Mouse (Mus musculus) CH12.LX (cell line): ENCODE data around the gene Tmem117. TPM values are rescaled to one million over a fixed set of nuclear protein-coding genes. Genes with fewer than 3 reads are reported as not detected.

Experiments used
- DNase-seq: peaks from one replicate; pipeline ENCODE4 v3.0.0-alpha.2; 2013; ENCODE audit errors: extremely low read depth
- H3K27ac ChIP-seq: 2 replicates; pipeline ENCODE4 v1.5.1; 2012; ENCODE audit warnings: low read depth, mild to moderate bottlenecking, control low read depth, moderate library complexity; ENCODE audit not compliant: insufficient read depth
- H3K27me3 ChIP-seq: replicated peaks from 2 replicates; pipeline ENCODE3; 2012; ENCODE audit warnings: inconsistent platforms
- H3K36me3 ChIP-seq, 2 experiments: replicated peaks in 1 of 2; 2 replicates each; pipeline versions ENCODE3 to v1.6.1; 2012; ENCODE audit warnings: inconsistent platforms in 1 of 2, low read length in 1 of 2, mild to moderate bottlenecking in 1 of 2, mixed read lengths in 1 of 2, moderate library complexity in 1 of 2; ENCODE audit not compliant: control insufficient read depth in 1 of 2, insufficient read depth in 1 of 2
- H3K4me1 ChIP-seq, 2 experiments: 2 replicates each; pipeline ENCODE4 v1.6.1; 2012; ENCODE audit warnings: inconsistent platforms in 1 of 2, moderate library complexity in 1 of 2; ENCODE audit not compliant: insufficient read depth in 2 of 2, control insufficient read depth in 1 of 2
- H3K4me2 ChIP-seq: 2 replicates; pipeline ENCODE4 v1.6.1; 2012; ENCODE audit warnings: low read depth, mild to moderate bottlenecking, control low read depth; ENCODE audit not compliant: poor library complexity, insufficient read depth, severe bottlenecking
- H3K4me3 ChIP-seq, 3 experiments: fragments of 150-350 bp in 1 of 3; sonication (generic) in 1 of 3; replicated peaks in 1 of 3; 2 replicates each; pipeline versions ENCODE3 to v1.5.1; 2011 to 2012; ENCODE audit warnings: low read depth in 2 of 3, low read length in 2 of 3, mild to moderate bottlenecking in 2 of 3, moderate library complexity in 2 of 3, control low read depth in 1 of 3, improper control_type of control experiment in 1 of 3, inconsistent platforms in 1 of 3, mixed read lengths in 1 of 3; ENCODE audit not compliant: poor library complexity in 1 of 3
- H3K79me2 ChIP-seq: replicated peaks from 2 replicates; pipeline ENCODE4 v1.6.1; 2012; ENCODE audit warnings: mild to moderate bottlenecking, moderate library complexity; ENCODE audit not compliant: control insufficient read depth, poor library complexity, insufficient read depth, severe bottlenecking; ENCODE audit errors: extremely low read depth
- H3K9ac ChIP-seq: 2 replicates; pipeline ENCODE4 v1.6.1; 2012; ENCODE audit warnings: low read depth, mild to moderate bottlenecking, control low read depth, moderate library complexity; ENCODE audit not compliant: insufficient read depth
- H3K9me3 ChIP-seq: replicated peaks from 2 replicates; pipeline ENCODE3; 2012; ENCODE audit warnings: low read length, inconsistent platforms, mixed read lengths
- BHLHE40 ChIP-seq: IDR thresholded peaks from 2 replicates; pipeline ENCODE4 v1.6.1; 2011; ENCODE audit warnings: mild to moderate bottlenecking, low read depth, low read length, improper control_type of control experiment
- CHD1 ChIP-seq: IDR thresholded peaks from 2 replicates; pipeline ENCODE4 v1.6.1; 2012; ENCODE audit warnings: low read depth, low read length, improper control_type of control experiment, inconsistent platforms
- CTCF ChIP-seq, 2 experiments: IDR thresholded peaks in 1 of 2; conservative IDR thresholded peaks in 1 of 2; 2 replicates each; pipeline ENCODE4 v1.5.1; 2011 to 2012; ENCODE audit warnings: low read depth in 2 of 2, low read length in 2 of 2, improper control_type of control experiment in 1 of 2, inconsistent platforms in 1 of 2, mild to moderate bottlenecking in 1 of 2, moderate library complexity in 1 of 2
- ELF1 ChIP-seq: IDR thresholded peaks from 2 replicates; pipeline ENCODE4 v1.6.1; 2014; ENCODE audit warnings: low read depth, mild to moderate bottlenecking, inconsistent platforms, low read length, improper control_type of control experiment
- EP300 ChIP-seq: IDR thresholded peaks from 2 replicates; pipeline ENCODE4 v1.6.1; 2011; ENCODE audit warnings: low read length, improper control_type of control experiment
- ETS1 ChIP-seq: conservative IDR thresholded peaks from 2 replicates; pipeline ENCODE4 v1.6.1; 2012; ENCODE audit warnings: low read depth, mild to moderate bottlenecking, inconsistent platforms, low read length, improper control_type of control experiment, moderate library complexity
- IRF4 ChIP-seq: IDR thresholded peaks from 2 replicates; pipeline ENCODE4 v1.6.1; 2014; ENCODE audit warnings: low read depth, mild to moderate bottlenecking, inconsistent platforms, low read length, improper control_type of control experiment
- MAFK ChIP-seq: IDR thresholded peaks from 2 replicates; pipeline ENCODE4 v1.6.1; 2011; ENCODE audit warnings: low read length, improper control_type of control experiment; ENCODE audit not compliant: insufficient replicate concordance
- MAX ChIP-seq: IDR thresholded peaks from 2 replicates; pipeline ENCODE4 v1.6.1; 2011; ENCODE audit warnings: low read length, improper control_type of control experiment
- MEF2A ChIP-seq: IDR thresholded peaks from 2 replicates; pipeline ENCODE4 v1.6.1; 2014; ENCODE audit warnings: low read depth, mild to moderate bottlenecking, inconsistent platforms, low read length, improper control_type of control experiment, borderline replicate concordance
- MXI1 ChIP-seq: IDR thresholded peaks from 2 replicates; pipeline ENCODE4 v1.6.1; 2011; ENCODE audit warnings: mild to moderate bottlenecking, low read depth, low read length, improper control_type of control experiment
- MYC ChIP-seq: IDR thresholded peaks from 2 replicates; pipeline ENCODE4 v1.6.1; 2011; ENCODE audit warnings: low read depth, mild to moderate bottlenecking, improper control_type of control experiment, low read length
- NRF1 ChIP-seq: IDR thresholded peaks from 2 replicates; pipeline ENCODE4 v1.6.1; 2014; ENCODE audit warnings: low read depth, mild to moderate bottlenecking, inconsistent platforms, low read length, improper control_type of control experiment, moderate library complexity
- RCOR1 ChIP-seq: conservative IDR thresholded peaks from 2 replicates; pipeline ENCODE4 v1.6.1; 2012; ENCODE audit warnings: low read depth, mild to moderate bottlenecking, inconsistent platforms, low read length, improper control_type of control experiment
- SIN3A ChIP-seq: IDR thresholded peaks from 2 replicates; pipeline ENCODE4 v1.6.1; 2012; ENCODE audit warnings: low read length, improper control_type of control experiment, inconsistent platforms
- SMC3 ChIP-seq: IDR thresholded peaks from 2 replicates; pipeline ENCODE4 v1.6.1; 2011; ENCODE audit warnings: low read depth, low read length, improper control_type of control experiment
- TCF12 ChIP-seq: IDR thresholded peaks from 2 replicates; pipeline ENCODE4 v1.6.1; 2014; ENCODE audit warnings: low read depth, mild to moderate bottlenecking, inconsistent platforms, low read length, improper control_type of control experiment
- USF1 ChIP-seq: IDR thresholded peaks from 2 replicates; pipeline ENCODE4 v1.6.1; 2014; ENCODE audit warnings: low read depth, mild to moderate bottlenecking, inconsistent platforms, low read length, improper control_type of control experiment
- ZKSCAN1 ChIP-seq: IDR thresholded peaks from 2 replicates; pipeline ENCODE4 v1.6.1; 2012; ENCODE audit warnings: low read depth, inconsistent platforms, low read length, improper control_type of control experiment, borderline replicate concordance
- ZNF384 ChIP-seq: IDR thresholded peaks from 2 replicates; pipeline ENCODE4 v1.6.1; 2012; ENCODE audit warnings: low read depth, low read length, improper control_type of control experiment, inconsistent platforms
- dilution Hi-C: fragments of 300-500 bp; cut with MboI; formaldehyde crosslinking; loops from 2 replicates; pipeline ENCODE4 v1.14.3; 2020; ENCODE audit warnings: low sequenced_read_pairs; ENCODE audit not compliant: extremely low pct_unique_long_range_greater_than_20kb, extremely low pct_ligation_motif_present
- in situ Hi-C: fragments of 300-500 bp; cut with MboI; formaldehyde crosslinking; loops from 3 replicates; pipeline ENCODE4 v1.14.3; 2019; ENCODE audit warnings: low sequenced_read_pairs, low pct_ligation_motif_present, low pct_unique_long_range_greater_than_20kb, mixed read lengths
- polyA plus RNA-seq: library from polyadenylated mRNA; unstranded; fragments of >175 nt; gene quantifications from 2 replicates; pipeline ENCODE4 v1.2.1, GENCODE M21; 2012; ENCODE audit warnings: low read depth; ENCODE audit not compliant: insufficient read length
- total RNA-seq, 2 experiments: library from RNA; depleted of rRNA; stranded (reverse); fragments of 300-350 nt in 1 of 2; fragments of >200 nt in 1 of 2; gene quantifications; 2 replicates each; pipeline ENCODE4 v1.2.3; 2012 to 2014

Gene Tmem117
- total and polyA plus RNA-seq, 3 experiments = not detected

DNA sequence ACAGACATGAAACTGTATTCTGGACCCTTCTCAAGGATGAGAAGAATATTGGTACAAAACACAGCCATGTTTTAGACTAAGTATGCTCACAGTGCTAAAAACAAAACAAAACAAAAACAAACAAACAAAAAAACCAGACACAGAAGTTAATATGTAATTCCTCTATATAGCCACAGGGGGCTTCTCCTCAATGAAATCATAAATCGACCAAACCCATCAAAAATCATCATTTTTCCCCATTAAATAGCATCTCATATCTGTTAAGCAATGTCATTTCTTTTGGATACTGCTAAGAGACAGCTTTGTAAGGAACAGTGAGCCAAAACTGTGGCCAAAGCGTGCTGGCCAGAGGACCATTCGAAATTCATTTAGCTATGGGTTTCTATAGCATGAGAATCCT lies 206.6 kb downstream of the Tmem117 start:
- Histone ChIP-seq H3K4me3 (no peak overlapping the region), H3K9ac (no peak overlapping the region), H3K4me1 (no peaks in the 10 kb centered on the region), H3K27me3 (no peaks in the 10 kb centered on the region)
- in situ Hi-C loops = no loop called here
- dilution Hi-C loops = no loop called here
- DNase-seq = no peak
- no peak for TF ChIP-seq BHLHE40
- TF ChIP-seq ETS1 = no peak
- no peak for TF ChIP-seq EP300
- TF ChIP-seq MEF2A = no peak
- TF ChIP-seq TCF12 = no peak
- TF ChIP-seq, all 38 proteins: peak for 0
- Histone ChIP-seq H3K79me2 (no peaks in the 10 kb centered on the region), H3K9me3 (peaks cover 24% of the 10 kb centered on the region), H3K4me2 (no peak overlapping the region), H3K36me3 (no peaks in the 10 kb centered on the region), H3K27ac (no peak overlapping the region)

DNA sequence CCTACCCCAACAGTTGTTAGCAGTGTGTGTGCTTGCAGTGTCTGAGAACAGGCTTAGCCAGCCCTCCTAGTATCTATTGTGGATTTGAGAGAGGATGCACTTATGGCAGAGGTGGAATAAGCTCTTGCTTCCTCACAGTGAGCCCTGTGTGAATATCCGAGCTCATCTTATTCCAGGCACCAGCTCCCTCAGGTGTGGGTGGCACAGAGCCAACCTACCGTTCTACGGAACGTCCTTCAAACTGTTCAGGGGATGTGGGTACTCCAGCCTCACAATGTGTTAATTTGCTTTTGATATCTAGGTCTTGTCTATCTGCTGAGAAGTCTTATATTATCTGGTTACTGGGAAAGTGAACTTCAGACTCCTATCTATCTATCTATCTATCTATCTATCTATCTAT lies 209.6 kb downstream of the Tmem117 start:
- peaks cover 29% of the 10 kb centered on the region for H3K9me3 ChIP-seq
- in situ Hi-C loops (no loop called here), dilution Hi-C loops (no loop called here)
- H3K36me3 ChIP-seq = no peaks in the 10 kb centered on the region
- H3K4me1 ChIP-seq = no peaks in the 10 kb centered on the region
- no peak overlapping the region for H3K4me2 ChIP-seq
- H3K9ac ChIP-seq = no peak overlapping the region
- no peak for TF ChIP-seq MAX
- no peak for TF ChIP-seq RCOR1
- no peak for TF ChIP-seq ZKSCAN1
- no peak for TF ChIP-seq ZNF384
- no peak for TF ChIP-seq USF1
- TF ChIP-seq CTCF (conservative IDR thresholded peaks at IDR 0.05 in 1 of 2, IDR thresholded peaks at IDR 0.05 in 1 of 2; ENCODE audit: low read depth in 2 of 2, low read length in 2 of 2) = no peak
- TF ChIP-seq ELF1 = no peak
- no peak for TF ChIP-seq CHD1
- no peak for TF ChIP-seq BHLHE40
- no peak for TF ChIP-seq SMC3
- TF ChIP-seq NRF1 = no peak
- TF ChIP-seq SIN3A = no peak
- no peak for TF ChIP-seq MXI1
- TF ChIP-seq MAFK = no peak
- TF ChIP-seq MYC = no peak
- no peak for TF ChIP-seq IRF4
- DNase-seq = no peak
- H3K27ac ChIP-seq = no peak overlapping the region
- H3K79me2 ChIP-seq = no peaks in the 10 kb centered on the region
- no peaks in the 10 kb centered on the region for H3K27me3 ChIP-seq
- H3K4me3 ChIP-seq = no peak overlapping the region
